Mouse (Mus musculus) heart, embryonic 12.5 days (tissue): ENCODE measurements around the gene Irak3. TPM values are rescaled to one million over a fixed set of nuclear protein-coding genes. Genes with fewer than 3 reads are reported as not detected.

Experiments
- ATAC-seq: fragments of 200-750 bp; cut with Nextera tagmentation; 2 replicates; pipeline ENCODE4 v1.8.0; 2017; ENCODE audit warnings: moderate TSS enrichment, moderate library complexity; ENCODE audit not compliant: insufficient number of reproducible peaks, low FRiP score
- H3K27ac ChIP-seq: fragments of 300-500 bp; sonication (generic); 2 replicates; pipeline ENCODE4 v1.5.1; 2016; ENCODE audit warnings: mild to moderate bottlenecking, moderate library complexity; ENCODE audit not compliant: poor library complexity, severe bottlenecking
- H3K27me3 ChIP-seq: fragments of 300-500 bp; sonication (generic); replicated peaks from 2 replicates; pipeline ENCODE4 v1.6.1; 2016; ENCODE audit warnings: mild to moderate bottlenecking, moderate library complexity
- H3K36me3 ChIP-seq: fragments of 300-500 bp; sonication (generic); 2 replicates; pipeline ENCODE4 v1.6.1; 2016; ENCODE audit warnings: mild to moderate bottlenecking, moderate library complexity
- H3K4me1 ChIP-seq: fragments of 300-500 bp; sonication (generic); replicated peaks from 2 replicates; pipeline ENCODE4 v1.6.1; 2016; ENCODE audit warnings: mild to moderate bottlenecking
- H3K4me2 ChIP-seq: fragments of 300-500 bp; sonication (generic); 2 replicates; pipeline ENCODE4 v1.6.1; 2016; ENCODE audit warnings: mild to moderate bottlenecking, moderate library complexity
- H3K4me3 ChIP-seq: fragments of 300-500 bp; sonication (generic); 2 replicates; pipeline ENCODE4 v1.5.1; 2016; ENCODE audit warnings: mild to moderate bottlenecking
- H3K9ac ChIP-seq: fragments of 300-500 bp; sonication (generic); 2 replicates; pipeline ENCODE4 v1.6.1; 2016; ENCODE audit warnings: mild to moderate bottlenecking, moderate library complexity
- H3K9me3 ChIP-seq: fragments of 300-500 bp; sonication (generic); replicated peaks from 2 replicates; pipeline ENCODE4 v1.6.1; 2016; ENCODE audit warnings: mild to moderate bottlenecking, moderate library complexity
- WGBS: fragments of 180-500 bp; shearing (Covaris S2); methylation state at CpG from one replicate; pipeline ENCODE4 v1.1.7; 2016; 5-methylcytosine and 5-hydroxymethylcytosine counted together
- polyA plus RNA-seq: library from polyadenylated mRNA; unstranded; fragments of >200 nt; fragmentation: Nextera tagmentation; extraction: Ambion mirVana; gene quantifications from 2 replicates; pipeline ENCODE4 v1.2.1, GENCODE M21; 2016

Irak3 gene
- polyA plus RNA-seq, result 0.20 and 0.32 TPM in 2 replicates

DNA sequence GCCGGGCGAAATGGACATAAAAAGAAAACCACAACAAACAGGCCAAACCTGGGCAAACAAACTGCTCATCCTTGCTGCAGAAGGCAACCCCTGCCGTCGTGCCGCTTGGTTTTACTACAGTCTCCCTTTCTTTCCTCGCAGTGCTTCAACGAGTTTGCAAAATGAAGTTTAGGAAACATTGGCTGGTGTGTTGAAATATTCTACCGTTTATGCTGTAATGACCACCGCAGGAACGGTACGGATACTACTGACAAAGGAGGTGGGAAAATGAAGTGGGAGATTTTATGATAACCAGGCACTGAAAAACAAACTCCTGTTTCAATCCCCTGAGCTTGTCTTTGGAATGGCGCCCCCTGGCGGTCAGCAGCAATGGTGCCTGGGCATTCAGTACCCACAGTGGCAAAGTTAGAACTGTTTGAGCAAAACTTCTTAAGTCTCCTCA is at the start of gene Irak3:
Gene Irak3, minus strand, starts transcription at position 170 of the 442 bp plus-strand sequence.
- no peaks in the 10 kb centered on the region for H3K9me3 ChIP-seq
- H3K27me3 ChIP-seq, result peaks cover 15% of the 10 kb centered on the region; the same call in 1 of the 2 replicates
- H3K4me1 ChIP-seq, result 0 out of 2 replicates have a peak, but pooled peaks cover 4% of the 10 kb centered on the region
- WGBS, result 2% methylated on average over 13 of the region's 13 CpGs
- peak within 1 kb of the TSS; percentile 85 for H3K4me2 ChIP-seq
- peak within 1 kb of the TSS; percentile 54 for H3K4me3 ChIP-seq
- no peaks in the 10 kb centered on the region for H3K36me3 ChIP-seq
- no peak for ATAC-seq
- H3K27ac ChIP-seq, result no peak within 1 kb of the TSS
- peak within 1 kb of the TSS; percentile 35 for H3K9ac ChIP-seq

DNA sequence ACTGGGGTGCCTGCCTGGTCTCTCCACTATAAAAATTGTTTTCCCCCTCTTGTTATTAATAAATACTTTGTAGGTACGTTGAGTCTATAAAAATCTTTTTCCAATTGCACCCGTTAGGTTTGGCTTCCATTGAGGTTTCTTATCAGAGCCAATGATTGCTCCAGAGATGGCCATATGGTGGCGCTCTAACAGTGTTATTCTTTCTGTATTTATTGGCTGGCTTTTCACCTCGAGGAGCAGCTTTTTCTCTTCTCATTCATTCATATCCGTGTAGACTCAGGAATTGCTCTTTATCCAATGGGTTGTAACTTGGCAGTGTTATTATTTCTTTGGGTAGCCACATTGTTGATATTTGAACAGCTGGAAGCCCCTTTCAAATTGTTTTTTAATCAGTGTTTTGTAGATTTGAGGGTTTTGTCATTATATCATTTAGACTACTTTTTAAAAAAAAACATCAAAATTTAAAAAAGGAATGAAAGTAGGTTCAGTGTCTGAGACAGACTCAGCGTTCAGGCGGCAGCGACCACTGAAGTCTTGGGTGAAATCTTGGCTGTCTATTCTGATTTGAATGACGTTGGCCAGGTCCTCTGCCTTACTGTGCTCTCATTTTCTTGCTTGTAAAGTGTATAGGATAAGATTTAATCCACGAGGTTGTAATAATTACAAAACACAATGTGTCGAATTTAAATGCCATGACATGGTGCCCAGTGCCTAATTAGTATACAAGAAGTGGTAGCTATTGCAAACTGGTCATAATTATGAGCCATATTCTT is 49.2 kb upstream of the Irak3 start:
- Histone ChIP-seq H3K4me2 (no peak overlapping the region), H3K27ac (no peak overlapping the region), H3K4me3 (no peak overlapping the region), H3K36me3 (no peaks in the 10 kb centered on the region), H3K9ac (no peak overlapping the region), H3K9me3 (no peaks in the 10 kb centered on the region), H3K27me3 (no peaks in the 10 kb centered on the region), H3K4me1 (0 out of 2 replicates have a peak, but pooled peaks cover 4% of the 10 kb centered on the region)
- no peak for ATAC-seq
- 45% methylated on average over 11 of the region's 11 CpGs for WGBS

DNA sequence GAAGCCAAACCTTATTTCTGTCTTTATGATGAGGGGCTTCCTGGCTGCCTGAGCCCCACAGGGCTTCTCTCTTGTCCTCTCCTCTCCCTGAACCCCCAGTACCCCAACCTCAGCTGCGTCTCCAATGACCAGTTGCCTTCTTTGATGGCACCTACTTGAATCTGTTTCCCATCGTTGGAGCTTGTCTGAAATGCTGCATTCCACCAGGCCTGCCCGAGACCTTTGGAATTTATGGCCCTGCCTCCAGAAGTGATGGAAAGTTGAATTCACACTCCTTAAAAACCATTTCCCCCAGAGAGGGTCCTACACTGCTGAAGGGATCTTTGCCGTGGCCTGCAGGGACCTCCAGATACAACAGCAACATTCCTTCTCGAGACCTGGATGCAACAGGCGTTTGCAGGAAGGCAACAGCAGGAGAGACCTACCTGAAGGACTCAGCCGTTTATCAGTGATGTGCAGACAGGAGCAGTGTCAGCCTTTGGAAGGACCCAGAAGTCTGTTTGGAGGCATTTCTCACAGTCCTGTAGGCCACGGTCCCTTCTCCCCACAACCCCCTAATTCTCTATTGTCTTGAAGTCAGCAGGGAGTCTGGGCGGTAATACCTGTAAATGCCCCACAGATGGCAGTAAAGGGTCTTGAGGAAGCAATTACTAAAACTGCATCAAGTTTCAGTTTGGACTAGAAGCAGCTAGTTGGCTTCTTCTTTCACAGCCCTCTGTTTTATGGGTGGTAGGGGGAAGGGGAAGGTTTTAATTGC is 45.2 kb upstream of the Irak3 start:
- WGBS, result 27% methylated on average over 9 of the region's 9 CpGs
- H3K4me2 ChIP-seq, result no peak overlapping the region

DNA sequence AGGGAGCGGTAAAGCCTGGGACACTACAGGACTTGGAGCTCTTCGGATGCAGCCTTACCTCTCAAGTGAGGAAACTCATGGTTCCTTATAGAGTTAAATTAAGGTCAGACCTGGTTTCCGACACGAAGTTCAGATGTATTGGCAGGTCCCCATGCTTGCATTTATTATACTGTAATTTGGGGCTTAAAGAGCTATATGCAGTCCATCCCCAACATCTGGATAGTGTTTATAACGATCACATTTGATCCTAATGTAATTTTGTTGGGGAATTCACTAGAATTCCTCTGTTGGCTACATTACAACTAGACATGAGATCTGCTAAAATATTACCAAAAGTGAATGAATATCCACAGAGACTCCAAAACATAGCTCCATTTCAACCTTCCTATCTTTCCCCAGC is 43.8 kb upstream of the Irak3 start:
- Histone ChIP-seq H3K4me1 (0 out of 2 replicates have a peak, but pooled peaks cover 6% of the 10 kb centered on the region), H3K9ac (no peak overlapping the region), H3K27ac (no peak overlapping the region), H3K9me3 (no peaks in the 10 kb centered on the region), H3K36me3 (no peaks in the 10 kb centered on the region), H3K4me3 (no peak overlapping the region), H3K27me3 (no peaks in the 10 kb centered on the region), H3K4me2 (no peak overlapping the region)
- WGBS, result 84% methylated on average over 5 of the region's 5 CpGs
- ATAC-seq, result no peak

More for the DNA sequence above, 45.2 kb upstream of the Irak3 start:
- Histone ChIP-seq H3K9ac (no peak overlapping the region), H3K27me3 (no peaks in the 10 kb centered on the region), H3K27ac (no peak overlapping the region), H3K9me3 (no peaks in the 10 kb centered on the region), H3K36me3 (no peaks in the 10 kb centered on the region), H3K4me1 (0 out of 2 replicates have a peak, but pooled peaks cover 6% of the 10 kb centered on the region), H3K4me3 (no peak overlapping the region)
- ATAC-seq, result no peak

DNA sequence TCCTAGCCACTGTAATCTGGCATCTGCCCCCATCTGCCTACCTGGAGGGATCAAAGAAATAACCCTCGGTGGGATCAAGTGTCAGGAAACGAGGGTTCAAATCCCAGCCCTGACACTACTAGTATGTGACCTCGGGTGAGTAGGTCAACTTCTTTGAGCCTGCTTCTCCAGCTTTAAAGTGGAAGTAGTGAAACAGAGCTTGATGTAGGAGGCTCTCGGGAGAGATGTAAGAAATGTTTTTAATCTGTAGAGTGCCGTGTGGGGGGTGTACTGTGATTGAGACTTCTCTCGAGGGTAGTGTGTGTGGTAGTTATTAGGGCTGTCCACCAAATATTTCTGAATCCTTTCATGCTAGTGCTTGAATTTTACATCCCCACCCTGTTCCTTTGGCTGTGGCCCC is 40.5 kb upstream of the Irak3 start:
- H3K4me1 ChIP-seq, result peaks cover 14% of the 10 kb centered on the region; the same call in 1 of the 2 replicates

DNA sequence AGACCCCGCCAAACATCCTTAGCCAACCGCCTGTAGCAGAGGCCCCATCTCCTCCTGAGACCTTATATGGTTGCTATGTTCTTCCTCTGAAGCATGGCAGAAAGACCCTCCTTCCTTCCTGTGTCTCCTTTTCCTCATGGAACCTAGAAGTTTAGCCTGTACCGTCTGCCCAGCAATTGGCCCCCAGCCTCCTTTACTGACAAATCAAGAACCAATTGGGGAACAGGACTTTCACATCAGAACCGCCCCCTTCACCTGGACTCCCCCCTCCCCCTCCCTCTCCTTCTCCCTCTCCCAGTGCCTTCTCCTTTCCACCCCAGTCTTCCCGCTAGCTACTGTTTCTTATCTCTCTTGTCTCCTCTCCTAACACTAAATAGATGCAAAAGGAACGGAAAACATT is 37.5 kb upstream of the Irak3 start:
- Histone ChIP-seq H3K9me3 (no peaks in the 10 kb centered on the region), H3K36me3 (no peaks in the 10 kb centered on the region), H3K4me3 (no peak overlapping the region), H3K4me2 (no peak overlapping the region), H3K27ac (no peak overlapping the region), H3K4me1 (peaks cover 15% of the 10 kb centered on the region; the same call in 1 of the 2 replicates), H3K27me3 (no peaks in the 10 kb centered on the region; the same call in 1 of the 2 replicates), H3K9ac (no peak overlapping the region)
- WGBS, result 38% methylated on average over 6 of the region's 6 CpGs
- no peak for ATAC-seq

More for the DNA sequence above, 40.5 kb upstream of the Irak3 start:
- Histone ChIP-seq H3K27ac (no peak overlapping the region), H3K4me3 (no peak overlapping the region), H3K36me3 (no peaks in the 10 kb centered on the region), H3K9ac (no peak overlapping the region), H3K4me2 (no peak overlapping the region), H3K27me3 (no peaks in the 10 kb centered on the region; the same call in 1 of the 2 replicates), H3K9me3 (no peaks in the 10 kb centered on the region)
- WGBS, result 63% methylated on average over 6 of the region's 6 CpGs
- no peak for ATAC-seq

DNA sequence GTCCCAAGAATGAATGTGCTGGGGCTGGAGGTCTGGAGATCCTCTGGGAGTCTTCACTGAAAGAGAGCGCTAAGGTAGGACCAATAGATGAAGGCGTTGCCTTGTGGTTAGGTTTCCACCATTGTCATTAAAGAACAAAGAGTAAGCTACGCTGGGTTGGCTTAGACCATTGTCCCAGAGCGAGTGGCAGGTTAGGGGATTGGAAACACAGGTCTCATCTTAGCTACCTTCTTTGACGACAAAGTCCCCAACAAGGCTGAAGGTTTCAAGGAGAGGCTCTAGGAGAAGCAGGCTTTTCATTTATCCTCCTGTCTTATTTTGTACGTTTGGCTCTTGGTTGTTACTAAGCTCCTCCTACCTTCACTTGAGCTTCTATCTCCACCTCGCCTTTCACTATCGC is 36.3 kb upstream of the Irak3 start:
- no peak for ATAC-seq
- Histone ChIP-seq H3K9me3 (no peaks in the 10 kb centered on the region), H3K4me2 (no peak overlapping the region), H3K9ac (no peak overlapping the region), H3K27me3 (no peaks in the 10 kb centered on the region; the same call in 1 of the 2 replicates), H3K4me1 (peaks cover 10% of the 10 kb centered on the region), H3K27ac (no peak overlapping the region), H3K4me3 (no peak overlapping the region), H3K36me3 (no peaks in the 10 kb centered on the region)
- WGBS, result 86% methylated on average over 8 of the region's 8 CpGs

DNA sequence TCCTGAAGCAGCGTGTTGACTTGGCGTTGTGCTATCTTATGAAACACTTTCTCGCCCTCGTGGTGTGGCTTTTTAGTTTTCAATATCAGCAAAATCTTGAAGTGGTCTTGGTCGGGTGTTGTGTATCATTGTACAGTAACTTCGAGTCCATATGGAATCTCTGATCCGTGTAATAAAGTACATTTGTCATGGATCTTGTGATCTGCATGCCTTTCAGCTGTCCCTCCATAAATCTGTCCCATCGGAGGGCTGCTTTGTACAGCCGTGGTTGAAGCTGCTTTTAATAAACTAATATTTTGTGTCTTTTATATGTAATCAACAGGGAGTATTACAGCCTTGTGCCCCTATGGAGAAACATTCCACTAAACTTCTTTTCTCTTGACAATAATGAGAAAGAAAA is 34.9 kb upstream of the Irak3 start:
- Histone ChIP-seq H3K4me1 (peaks cover 10% of the 10 kb centered on the region), H3K27ac (no peak overlapping the region), H3K36me3 (peaks cover 3% of the 10 kb centered on the region), H3K27me3 (no peaks in the 10 kb centered on the region; the same call in 1 of the 2 replicates), H3K9ac (no peak overlapping the region), H3K9me3 (no peaks in the 10 kb centered on the region), H3K4me2 (no peak overlapping the region), H3K4me3 (no peak overlapping the region)
- WGBS, result 80% methylated on average over 9 of the region's 9 CpGs
- no peak for ATAC-seq

DNA sequence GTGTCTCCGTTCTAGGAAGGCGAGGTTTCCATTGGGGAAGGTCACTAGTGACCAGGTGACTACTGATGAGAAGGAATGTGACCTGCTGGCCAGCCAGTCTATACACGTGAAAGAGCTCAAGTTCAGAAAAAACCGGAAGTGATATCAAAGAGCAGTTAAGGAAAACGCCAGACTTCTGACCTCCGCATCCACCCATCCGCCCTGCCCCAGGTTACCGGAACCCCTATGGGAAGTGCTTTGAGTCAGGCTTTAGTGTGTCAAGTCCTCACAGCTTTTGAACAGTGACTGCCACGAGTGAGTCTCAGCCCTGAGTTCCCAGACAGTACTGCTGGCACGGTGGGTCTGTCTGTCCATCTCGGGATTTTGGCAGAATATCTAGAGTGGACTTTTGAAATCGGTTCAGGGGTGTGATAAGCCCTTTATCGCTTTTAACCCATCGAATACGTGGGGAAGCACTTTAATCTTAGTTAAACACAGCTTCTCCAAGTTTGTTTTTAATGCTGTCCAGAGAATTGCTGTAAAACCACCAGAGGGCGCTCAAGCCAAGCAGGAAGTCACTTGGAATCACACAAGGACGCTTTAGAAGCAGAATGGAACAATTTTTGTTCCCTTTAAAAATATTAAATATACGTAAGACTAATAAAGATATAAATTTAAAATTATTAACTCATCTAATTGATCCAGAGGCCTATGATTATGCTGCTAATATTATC is 31.9 kb upstream of the Irak3 start:
- 21% methylated on average over 18 of the region's 18 CpGs for WGBS
- no peak for ATAC-seq
- Histone ChIP-seq H3K4me3 (peak overlapping the region; percentile 27), H3K4me1 (peaks cover 5% of the 10 kb centered on the region; the same call in 1 of the 2 replicates), H3K9ac (peak overlapping the region; percentile 54; the same call in 1 of the 2 replicates), H3K9me3 (no peaks in the 10 kb centered on the region), H3K4me2 (peak overlapping the region; percentile 64), H3K36me3 (peaks cover 22% of the 10 kb centered on the region), H3K27me3 (no peaks in the 10 kb centered on the region), H3K27ac (no peak overlapping the region)

DNA sequence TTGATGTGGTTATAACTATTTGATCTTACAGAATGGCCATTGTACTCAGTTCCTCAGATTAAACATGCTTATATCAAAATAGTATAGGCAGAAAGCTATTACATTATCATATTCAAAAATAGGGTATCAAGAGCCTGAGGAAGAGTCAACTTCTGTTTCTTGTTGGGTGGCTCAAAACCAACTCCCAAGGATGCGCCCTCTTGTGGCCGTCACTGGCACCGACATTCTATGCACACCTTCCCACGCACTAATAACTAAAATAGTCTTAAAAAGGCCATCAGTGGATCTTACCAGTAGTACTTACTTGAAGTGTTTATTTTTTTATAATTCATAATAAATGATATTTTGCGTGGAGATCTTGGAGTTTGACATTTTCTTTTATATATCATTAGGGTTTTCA is 29.8 kb upstream of the Irak3 start:
- H3K9ac ChIP-seq, result no peak overlapping the region
- no peak for ATAC-seq
- WGBS, result 28% methylated on average over 5 of the region's 5 CpGs
- H3K4me3 ChIP-seq, result no peak overlapping the region
- peaks cover 11% of the 10 kb centered on the region for H3K4me1 ChIP-seq
- no peak overlapping the region for H3K4me2 ChIP-seq
- no peaks in the 10 kb centered on the region for H3K9me3 ChIP-seq
- no peak overlapping the region for H3K27ac ChIP-seq
- no peaks in the 10 kb centered on the region for H3K27me3 ChIP-seq
- peaks cover 29% of the 10 kb centered on the region for H3K36me3 ChIP-seq
